Mouse (Mus musculus) forebrain, embryonic 12.5 days (tissue): ENCODE results near the gene Cgnl1. TPM values are rescaled to one million over a fixed set of nuclear protein-coding genes. Genes with fewer than 3 reads are reported as not detected.

Experiments used
- ATAC-seq: fragments of 200-750 bp; cut with Nextera tagmentation; 2 replicates; pipeline ENCODE4 v1.8.0; 2017; ENCODE audit warnings: moderate TSS enrichment; ENCODE audit not compliant: low FRiP score
- H3K27ac ChIP-seq: fragments of 300-500 bp; sonication (generic); 2 replicates; pipeline ENCODE4 v1.5.1; 2016; ENCODE audit warnings: mild to moderate bottlenecking
- H3K27me3 ChIP-seq: fragments of 300-500 bp; sonication (generic); 2 replicates; pipeline ENCODE4 v1.6.1; 2016; ENCODE audit warnings: mild to moderate bottlenecking
- H3K36me3 ChIP-seq: fragments of 300-500 bp; sonication (generic); replicated peaks from 2 replicates; pipeline ENCODE4 v1.6.1; 2016; ENCODE audit warnings: mild to moderate bottlenecking
- H3K4me1 ChIP-seq: fragments of 300-500 bp; sonication (generic); 2 replicates; pipeline ENCODE4 v1.6.1; 2016
- H3K4me2 ChIP-seq: fragments of 300-500 bp; sonication (generic); 2 replicates; pipeline ENCODE4 v1.6.1; 2016; ENCODE audit warnings: mild to moderate bottlenecking, moderate library complexity
- H3K4me3 ChIP-seq: fragments of 300-500 bp; sonication (generic); replicated peaks from 2 replicates; pipeline ENCODE4 v1.5.1; 2016; ENCODE audit warnings: mild to moderate bottlenecking
- H3K9ac ChIP-seq: fragments of 300-500 bp; sonication (generic); 2 replicates; pipeline ENCODE4 v1.6.1; 2016; ENCODE audit warnings: mild to moderate bottlenecking
- H3K9me3 ChIP-seq: fragments of 300-500 bp; sonication (generic); 2 replicates; pipeline ENCODE4 v1.6.1; 2016
- WGBS: fragments of 180-500 bp; shearing (Covaris S2); methylation state at CpG from one replicate; pipeline ENCODE4 v1.1.7; 2016; 5-methylcytosine and 5-hydroxymethylcytosine counted together
- polyA plus RNA-seq: library from polyadenylated mRNA; unstranded; fragments of >200 nt; fragmentation: Nextera tagmentation; extraction: Ambion mirVana; gene quantifications from 2 replicates; pipeline ENCODE4 v1.2.1, GENCODE M21; 2016

Gene Cgnl1
- polyA plus RNA-seq, 1 experiment from 2014 or later, result 5.2 TPM

GRCm38 (mm10) chr9:71738081-71738930 lies 33.1 kb downstream of the Cgnl1 start:
- Histone ChIP-seq H3K36me3 (no peaks in the 10 kb centered on the region), H3K27ac (no peak overlapping the region), H3K9ac (no peak overlapping the region), H3K4me2 (no peak overlapping the region), H3K9me3 (no peaks in the 10 kb centered on the region), H3K4me3 (no peak overlapping the region), H3K27me3 (no peaks in the 10 kb centered on the region), H3K4me1 (no peaks in the 10 kb centered on the region)
- no peak for ATAC-seq
- 77% methylated on average over 12 of the region's 12 CpGs for WGBS

GRCm38 (mm10) chr9:71737257-71738023 lies 34.0 kb downstream of the Cgnl1 start:
- no peak for ATAC-seq
- no peaks in the 10 kb centered on the region for H3K4me1 ChIP-seq
- H3K36me3 ChIP-seq, result no peaks in the 10 kb centered on the region
- H3K9me3 ChIP-seq, result no peaks in the 10 kb centered on the region
- H3K4me3 ChIP-seq, result no peak overlapping the region
- H3K9ac ChIP-seq, result no peak overlapping the region
- H3K27ac ChIP-seq, result no peak overlapping the region
- H3K27me3 ChIP-seq, result no peaks in the 10 kb centered on the region
- no peak overlapping the region for H3K4me2 ChIP-seq
- 76% methylated on average over 3 of the region's 3 CpGs for WGBS

- H3K36me3 ChIP-seq, result no peaks in the 10 kb centered on the region
- WGBS, result 88% methylated on average over 7 of the region's 7 CpGs
- ATAC-seq, result no peak
Observed at GRCm38 (mm10) chr9:71735886-71736285, 35.5 kb downstream of the Cgnl1 start.

GRCm38 (mm10) chr9:71733559-71733958 lies 37.8 kb downstream of the Cgnl1 start:
- Histone ChIP-seq H3K36me3 (no peaks in the 10 kb centered on the region), H3K27me3 (0 out of 2 replicates have a peak, but pooled peaks cover 3% of the 10 kb centered on the region), H3K27ac (no peak overlapping the region), H3K9me3 (no peaks in the 10 kb centered on the region), H3K4me1 (0 out of 2 replicates have a peak, but pooled peaks cover 3% of the 10 kb centered on the region), H3K4me3 (no peak overlapping the region), H3K9ac (no peak overlapping the region), H3K4me2 (no peak overlapping the region)
- WGBS, result 93% methylated on average over 2 of the region's 2 CpGs
- ATAC-seq, result no peak

More at GRCm38 (mm10) chr9:71735886-71736285, 35.5 kb downstream of the Cgnl1 start:
- H3K4me1 ChIP-seq, result no peaks in the 10 kb centered on the region
- H3K4me3 ChIP-seq, result no peak overlapping the region
- no peaks in the 10 kb centered on the region for H3K9me3 ChIP-seq
- no peak overlapping the region for H3K9ac ChIP-seq
- no peak overlapping the region for H3K27ac ChIP-seq
- no peaks in the 10 kb centered on the region for H3K27me3 ChIP-seq
- no peak overlapping the region for H3K4me2 ChIP-seq

- H3K4me2 ChIP-seq, result no peak overlapping the region
- no peak for ATAC-seq
- H3K4me1 ChIP-seq, result 0 out of 2 replicates have a peak, but pooled peaks cover 3% of the 10 kb centered on the region
- H3K9ac ChIP-seq, result no peak overlapping the region
- 63% methylated on average over 5 of the region's 5 CpGs for WGBS
- no peak overlapping the region for H3K4me3 ChIP-seq
- no peaks in the 10 kb centered on the region for H3K36me3 ChIP-seq
- H3K27ac ChIP-seq, result no peak overlapping the region
- H3K9me3 ChIP-seq, result no peaks in the 10 kb centered on the region
- 0 out of 2 replicates have a peak, but pooled peaks cover 3% of the 10 kb centered on the region for H3K27me3 ChIP-seq
Observed at GRCm38 (mm10) chr9:71728822-71729311, 42.5 kb downstream of the Cgnl1 start.

GRCm38 (mm10) chr9:71727233-71727632 lies 44.2 kb downstream of the Cgnl1 start:
- Histone ChIP-seq H3K9ac (no peak overlapping the region), H3K4me1 (0 out of 2 replicates have a peak, but pooled peaks cover 3% of the 10 kb centered on the region), H3K4me3 (no peak overlapping the region), H3K4me2 (no peak overlapping the region), H3K9me3 (no peaks in the 10 kb centered on the region), H3K27me3 (0 out of 2 replicates have a peak, but pooled peaks cover 3% of the 10 kb centered on the region), H3K36me3 (no peaks in the 10 kb centered on the region), H3K27ac (no peak overlapping the region)
- no peak for ATAC-seq
- WGBS, result 85% methylated on average over 4 of the region's 4 CpGs

- Histone ChIP-seq H3K9ac (no peak overlapping the region), H3K4me3 (no peak overlapping the region), H3K36me3 (no peaks in the 10 kb centered on the region), H3K4me1 (0 out of 2 replicates have a peak, but pooled peaks cover 3% of the 10 kb centered on the region), H3K4me2 (no peak overlapping the region), H3K9me3 (no peaks in the 10 kb centered on the region), H3K27me3 (0 out of 2 replicates have a peak, but pooled peaks cover 3% of the 10 kb centered on the region), H3K27ac (no peak overlapping the region)
- no peak for ATAC-seq
- 90% methylated on average over 3 of the region's 3 CpGs for WGBS
Observed at GRCm38 (mm10) chr9:71726121-71726520, 45.3 kb downstream of the Cgnl1 start.

- 80% methylated on average over 3 of the region's 3 CpGs for WGBS
- no peak for ATAC-seq
Observed at GRCm38 (mm10) chr9:71722366-71722765, 49.0 kb downstream of the Cgnl1 start.

GRCm38 (mm10) chr9:71716995-71717394 lies 54.4 kb downstream of the Cgnl1 start:
- ATAC-seq, result no peak
- no peaks in the 10 kb centered on the region for H3K9me3 ChIP-seq
- H3K27me3 ChIP-seq, result no peaks in the 10 kb centered on the region
- no peak overlapping the region for H3K9ac ChIP-seq
- H3K36me3 ChIP-seq, result no peaks in the 10 kb centered on the region
- H3K4me3 ChIP-seq, result no peak overlapping the region
- no peak overlapping the region for H3K4me2 ChIP-seq
- H3K27ac ChIP-seq, result no peak overlapping the region
- H3K4me1 ChIP-seq, result 0 out of 2 replicates have a peak, but pooled peaks cover 7% of the 10 kb centered on the region
- 70% methylated on average over 5 of the region's 5 CpGs for WGBS

More at GRCm38 (mm10) chr9:71722366-71722765, 49.0 kb downstream of the Cgnl1 start:
- no peaks in the 10 kb centered on the region for H3K36me3 ChIP-seq
- no peak overlapping the region for H3K9ac ChIP-seq
- no peaks in the 10 kb centered on the region for H3K9me3 ChIP-seq
- H3K27ac ChIP-seq, result no peak overlapping the region
- H3K27me3 ChIP-seq, result no peaks in the 10 kb centered on the region
- H3K4me2 ChIP-seq, result no peak overlapping the region
- H3K4me1 ChIP-seq, result 0 out of 2 replicates have a peak, but pooled peaks cover 7% of the 10 kb centered on the region
- no peak overlapping the region for H3K4me3 ChIP-seq

- Histone ChIP-seq H3K27me3 (no peaks in the 10 kb centered on the region), H3K9ac (no peak overlapping the region), H3K9me3 (no peaks in the 10 kb centered on the region), H3K4me2 (no peak overlapping the region), H3K27ac (no peak overlapping the region), H3K4me1 (no peaks in the 10 kb centered on the region), H3K36me3 (no peaks in the 10 kb centered on the region), H3K4me3 (no peak overlapping the region)
- no peak for ATAC-seq
- 84% methylated on average over 10 of the region's 10 CpGs for WGBS
Observed at GRCm38 (mm10) chr9:71710776-71711175, 60.6 kb downstream of the Cgnl1 start.

- H3K4me2 ChIP-seq, result no peak overlapping the region
- no peak overlapping the region for H3K27ac ChIP-seq
- H3K4me1 ChIP-seq, result no peaks in the 10 kb centered on the region
- H3K9ac ChIP-seq, result no peak overlapping the region
- ATAC-seq, result no peak
- H3K9me3 ChIP-seq, result no peaks in the 10 kb centered on the region
- H3K4me3 ChIP-seq, result no peak overlapping the region
- H3K27me3 ChIP-seq, result no peaks in the 10 kb centered on the region
- no peaks in the 10 kb centered on the region for H3K36me3 ChIP-seq
- WGBS, result 93% methylated on average over 11 of the region's 11 CpGs
Observed at GRCm38 (mm10) chr9:71709199-71709598, 62.2 kb downstream of the Cgnl1 start.

GRCm38 (mm10) chr9:71707989-71708388 lies 63.4 kb downstream of the Cgnl1 start:
- Histone ChIP-seq H3K36me3 (no peaks in the 10 kb centered on the region), H3K9me3 (no peaks in the 10 kb centered on the region), H3K4me1 (no peaks in the 10 kb centered on the region), H3K4me3 (no peak overlapping the region), H3K27ac (no peak overlapping the region), H3K27me3 (no peaks in the 10 kb centered on the region), H3K4me2 (no peak overlapping the region), H3K9ac (no peak overlapping the region)
- no peak for ATAC-seq
- WGBS, result 88% methylated on average over 7 of the region's 7 CpGs
